Mouse (Mus musculus): ENCODE data around the gene Foxred1.
A peak's percentile ranks its signal among the peaks of the same experiment; 100 is the strongest.

The Foxred1 gene

DNA sequence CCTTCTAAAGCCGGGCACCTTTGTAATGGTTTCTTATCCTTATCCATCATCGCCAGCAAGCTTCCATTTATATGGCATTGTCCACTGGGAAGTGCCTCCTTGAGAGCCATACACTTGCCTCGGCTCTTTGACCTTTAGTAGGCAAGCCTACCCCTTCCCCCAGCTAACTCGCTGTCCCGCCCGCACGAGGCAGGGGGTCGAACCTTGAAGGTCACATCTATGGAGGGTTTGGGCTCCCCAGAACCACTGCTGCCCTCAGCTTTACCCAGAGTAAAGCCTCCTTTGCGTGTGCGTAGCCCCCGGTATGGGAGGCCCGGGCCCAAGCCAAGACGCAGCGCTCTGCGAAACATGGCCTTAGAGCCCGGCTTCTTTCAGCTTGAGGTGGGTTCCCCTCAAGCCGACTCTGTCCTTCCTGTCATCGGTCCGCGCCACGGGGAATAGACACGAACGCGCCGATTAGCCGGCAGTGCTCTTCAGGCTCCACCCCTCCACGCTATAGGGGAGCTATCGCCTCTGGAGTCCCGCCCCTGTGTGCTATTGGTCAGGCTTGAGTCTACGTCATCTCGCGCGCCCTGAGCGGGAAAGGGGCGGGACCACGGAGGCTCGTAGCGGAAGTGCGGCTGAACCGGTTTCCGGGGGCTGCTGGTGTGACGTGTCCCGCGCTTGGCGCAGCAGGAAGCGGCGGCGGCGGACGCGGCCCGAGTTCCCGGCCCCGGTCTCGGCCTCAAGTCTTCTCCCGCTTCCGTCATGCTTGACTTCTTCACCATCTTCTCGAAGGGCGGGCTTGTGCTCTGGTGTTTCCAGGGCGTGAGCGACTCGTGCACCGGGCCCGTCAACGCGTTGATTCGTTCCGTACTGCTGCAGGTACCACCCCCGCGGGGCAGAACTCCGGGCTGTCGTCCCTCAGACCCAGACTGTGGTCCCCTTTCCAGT, at the start of gene Foxred1:
Gene Foxred1, minus strand, starts transcription at position 514 of the 933 bp plus-strand sequence.
- peak; percentile 97 for DNase-seq (ENCODE audit: low read depth, low spot score)

DNA sequence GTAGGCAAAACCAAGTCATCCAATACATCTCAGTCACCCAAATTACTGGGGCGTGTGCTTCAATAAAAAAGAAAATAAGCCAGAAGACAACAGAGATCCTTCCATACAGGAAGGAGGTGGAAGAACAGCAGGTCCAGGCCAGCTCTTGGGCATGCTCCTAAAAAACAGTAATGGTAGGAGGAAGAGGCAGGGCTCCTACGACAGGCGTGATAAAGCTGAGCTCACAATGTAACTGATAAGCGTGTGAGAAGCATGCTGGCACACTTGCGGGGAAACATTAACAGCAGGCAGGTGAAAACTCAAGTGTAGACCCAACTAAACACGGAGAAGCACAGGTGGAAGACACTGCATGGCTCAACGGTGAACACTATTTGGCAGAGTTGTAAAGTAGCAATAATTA, 46.5 kb upstream of the Foxred1 start:
- DNase-seq (ENCODE audit: low read depth, low spot score) = no peak

DNA sequence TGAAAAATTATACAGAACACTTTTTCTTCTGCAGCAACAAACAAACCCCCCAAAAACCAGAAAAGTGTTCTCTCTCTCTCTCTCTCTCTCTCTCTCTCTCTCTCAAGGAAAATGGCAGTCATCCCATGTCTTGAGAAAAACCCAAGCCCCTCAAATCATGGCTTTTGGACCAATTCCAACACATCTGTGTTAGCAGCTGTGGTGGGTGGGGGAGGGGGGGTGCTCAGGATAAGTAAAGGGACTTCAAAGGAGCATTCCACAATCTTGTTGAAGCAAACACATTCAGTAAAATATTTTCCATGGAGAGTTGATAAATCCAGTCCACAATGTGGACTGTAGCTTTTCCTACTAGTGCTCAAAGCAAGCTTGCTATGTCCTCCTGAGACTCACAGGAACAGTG, 38.6 kb upstream of the Foxred1 start:
- DNase-seq (ENCODE audit: low read depth, low spot score) = no peak

DNA sequence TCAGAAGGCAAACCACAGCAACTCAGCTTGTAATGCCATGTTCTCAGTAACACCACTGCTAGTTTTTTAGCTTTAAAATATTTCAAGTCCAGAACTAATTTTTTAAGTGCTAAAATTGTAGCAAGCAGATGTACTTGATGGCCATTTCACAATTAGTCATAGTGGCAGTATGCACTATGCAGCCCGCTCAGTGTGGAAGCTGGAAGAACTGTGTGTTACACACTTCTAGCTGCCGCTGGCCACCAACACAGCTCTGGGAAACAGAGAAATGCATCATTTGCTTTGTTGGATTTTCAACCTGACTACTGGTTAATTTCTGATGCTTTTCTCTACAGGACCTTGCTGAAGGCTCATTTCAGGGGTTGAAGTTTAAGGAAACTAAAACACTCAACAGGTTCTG, 36.5 kb upstream of the Foxred1 start:
- DNase-seq (ENCODE audit: low read depth, low spot score) = no peak

DNA sequence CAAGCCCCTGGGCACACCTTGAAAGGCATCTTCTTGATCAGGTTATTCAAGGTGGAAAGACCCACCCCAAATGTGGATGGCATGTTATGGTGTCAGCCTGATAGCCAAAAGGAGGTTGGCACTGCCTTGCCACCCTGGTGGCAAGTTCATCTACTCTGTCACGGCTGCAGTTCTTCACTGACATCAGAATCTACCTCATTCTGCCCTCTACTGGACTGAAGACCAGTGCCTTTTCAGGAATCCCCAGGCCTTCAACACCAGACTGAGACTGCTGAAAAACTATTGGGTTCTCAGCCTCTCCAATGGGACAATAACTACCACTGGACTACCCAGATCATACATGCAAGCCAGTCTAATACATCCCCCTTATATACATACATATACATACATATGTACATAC, 28.9 kb upstream of the Foxred1 start:
- no peak for DNase-seq (ENCODE audit: low read depth, low spot score)

DNA sequence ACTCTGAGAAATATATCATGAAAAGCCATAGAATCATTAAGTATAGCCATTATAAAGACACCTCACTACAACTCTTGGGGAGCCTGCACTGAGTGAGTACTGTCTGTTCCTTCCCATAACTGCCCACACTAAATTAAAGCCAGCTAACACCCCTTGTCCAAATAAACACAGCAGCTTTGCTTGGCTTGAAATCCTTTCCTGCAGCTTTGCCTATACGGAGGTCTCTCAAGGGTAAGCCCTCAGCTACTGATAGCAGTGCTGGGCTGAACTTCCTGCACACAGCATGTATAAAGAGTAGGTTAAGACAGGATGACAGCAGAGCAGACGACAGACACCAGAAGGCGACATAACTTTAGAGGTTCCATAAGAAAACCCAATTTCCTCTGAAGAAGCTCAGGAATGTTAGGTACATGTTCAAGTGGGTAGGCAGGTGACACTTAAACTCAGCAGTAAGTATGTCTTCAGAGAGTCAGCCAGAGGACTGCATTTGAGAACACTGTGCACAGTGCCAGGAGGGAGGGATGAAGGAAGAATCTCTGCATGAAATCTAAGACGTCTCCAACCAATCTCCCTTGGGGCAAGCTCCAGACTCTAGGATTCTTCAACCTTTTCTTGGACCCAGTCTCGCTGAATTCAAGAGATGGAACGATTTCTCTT, 28.2 kb upstream of the Foxred1 start:
- no peak for DNase-seq (ENCODE audit: low read depth, low spot score)

DNA sequence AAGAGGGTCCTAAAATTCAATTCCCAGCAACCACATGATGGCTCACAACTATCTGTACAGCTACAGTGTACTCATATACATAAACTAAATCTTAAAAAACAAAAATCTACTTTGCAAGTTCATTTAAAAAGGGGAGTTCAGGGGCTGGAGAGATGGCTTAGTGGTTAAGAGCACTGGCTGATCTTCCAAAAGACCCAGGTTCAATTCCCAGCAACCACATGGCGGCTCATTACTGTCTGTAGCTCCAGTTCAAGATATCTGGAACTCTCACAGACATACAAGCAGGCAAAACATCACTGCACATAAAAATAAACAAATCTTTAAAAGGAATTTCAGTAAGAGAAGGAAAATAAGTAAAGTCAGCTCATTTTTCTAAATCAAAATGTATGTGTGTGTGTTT, 27.5 kb upstream of the Foxred1 start:
- DNase-seq (ENCODE audit: low read depth, low spot score) = no peak

DNA sequence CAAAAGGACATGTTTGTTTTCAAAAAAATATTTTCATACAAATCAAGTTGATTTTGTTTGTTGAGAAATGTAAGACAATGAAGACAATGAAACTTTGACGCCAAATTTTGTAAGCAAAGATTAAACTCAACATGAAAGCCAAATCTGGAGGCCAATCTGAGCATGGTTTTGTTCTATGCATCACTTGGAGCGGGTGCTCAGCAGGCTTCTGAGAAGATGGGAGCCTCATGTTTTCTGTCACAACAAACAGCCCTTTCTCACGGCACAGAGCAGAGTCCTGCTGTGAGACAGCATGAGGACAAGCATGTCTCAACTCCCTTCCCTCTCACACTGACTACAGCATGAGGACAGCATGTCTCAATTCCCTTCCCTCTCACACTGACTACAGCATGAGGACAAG, 25.1 kb upstream of the Foxred1 start:
- no peak for DNase-seq (ENCODE audit: low read depth, low spot score)

DNA sequence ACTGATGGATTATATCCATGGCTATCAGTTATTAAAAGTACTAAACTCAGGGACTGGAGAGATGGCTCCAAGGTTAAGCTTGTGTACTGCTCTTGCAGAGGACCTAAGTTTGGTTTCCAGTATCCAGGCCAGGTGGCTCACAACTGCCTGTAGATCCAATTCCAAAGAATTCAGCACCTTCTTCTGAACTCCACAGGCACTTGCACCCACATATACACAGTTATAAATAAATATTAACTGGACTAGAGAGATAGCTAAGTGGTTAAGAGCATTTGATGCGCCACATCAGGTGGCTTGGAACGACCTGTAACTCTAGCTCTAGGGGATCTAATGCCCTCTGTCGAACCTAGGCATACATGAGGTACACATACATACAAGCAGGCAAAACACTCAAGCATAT, 17.8 kb upstream of the Foxred1 start:
- DNase-seq (ENCODE audit: low read depth, low spot score) = no peak

DNA sequence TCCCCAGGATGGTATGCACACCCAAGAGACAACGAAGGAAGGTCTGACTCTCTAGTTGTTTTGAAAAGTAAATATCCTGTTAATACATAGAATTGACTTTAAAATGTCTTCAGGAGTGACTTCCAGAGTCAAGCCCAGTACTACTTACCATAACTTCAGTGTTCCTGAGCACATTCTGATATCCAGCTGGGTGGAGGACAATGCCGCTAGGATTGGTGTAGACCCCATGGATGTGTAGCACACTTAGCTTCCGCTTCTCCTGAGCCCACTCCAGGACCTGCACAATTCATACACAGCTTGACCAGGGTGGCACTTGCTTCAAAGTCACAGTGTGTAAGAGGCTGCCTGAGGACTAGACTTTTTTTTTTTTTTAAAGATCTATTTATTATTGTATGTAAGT, 12.6 kb upstream of the Foxred1 start:
- DNase-seq (ENCODE audit: low read depth, low spot score) = no peak

DNA sequence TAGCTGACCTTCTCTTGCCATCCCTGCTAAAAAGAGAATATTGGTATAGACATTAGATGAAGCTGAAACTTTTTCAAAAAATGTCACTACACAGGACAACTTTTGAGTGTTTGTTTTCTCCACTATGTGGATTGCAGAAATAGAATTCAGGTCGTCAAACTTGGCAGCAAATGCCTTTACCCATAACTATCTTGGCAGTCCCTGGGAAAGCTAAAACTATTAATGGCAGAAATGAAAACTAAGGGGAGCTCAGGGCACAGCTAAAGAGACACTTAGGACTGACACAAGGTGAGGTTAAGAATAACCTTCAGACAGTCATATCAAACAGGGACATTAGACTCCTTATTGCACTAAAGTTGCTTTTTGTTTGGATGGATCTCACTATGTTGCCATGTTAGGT, 7.1 kb upstream of the Foxred1 start:
- DNase-seq (ENCODE audit: low read depth, low spot score) = no peak

DNA sequence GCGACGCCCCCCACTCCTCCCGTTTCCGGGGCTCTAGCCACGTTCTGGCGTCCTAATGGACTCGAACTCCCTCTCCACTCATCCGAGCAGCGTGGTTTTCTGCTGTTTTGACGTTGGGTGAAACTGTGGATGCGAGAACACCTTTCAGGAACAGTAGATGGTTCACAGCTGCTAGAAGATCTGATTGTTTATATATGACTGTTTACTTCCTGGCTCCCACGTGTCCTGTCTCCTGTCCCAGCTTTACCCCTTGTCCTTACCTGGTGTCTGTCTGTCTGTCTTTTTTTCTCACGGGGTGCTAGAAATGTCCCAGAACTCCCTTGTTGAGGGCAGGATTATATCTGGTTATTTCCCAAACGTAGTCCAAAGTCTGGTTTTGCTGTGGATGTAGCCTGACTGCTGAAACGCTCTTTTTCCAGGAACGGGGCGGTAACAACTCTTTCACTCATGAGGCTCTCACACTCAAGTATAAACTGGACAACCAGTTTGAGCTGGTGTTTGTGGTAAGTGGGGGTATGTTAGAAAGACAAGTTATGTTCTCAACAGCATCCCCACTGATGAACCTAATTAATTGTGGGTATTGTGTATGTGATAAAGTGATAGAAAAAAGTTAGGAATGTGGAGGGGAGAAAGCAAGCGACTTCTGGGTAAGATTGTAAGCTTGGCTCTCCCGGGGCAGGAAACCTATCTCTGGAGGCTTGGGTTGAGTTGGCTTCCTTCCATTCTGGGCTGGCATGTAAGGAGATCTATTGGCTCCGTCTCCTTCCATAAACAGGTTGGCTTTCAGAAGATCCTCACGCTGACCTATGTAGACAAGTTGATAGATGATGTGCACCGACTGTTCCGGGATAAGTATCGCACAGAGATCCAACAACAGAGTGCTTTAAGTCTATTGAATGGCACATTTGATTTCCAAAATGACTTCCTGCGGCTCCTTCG, 987 bp upstream of the Foxred1 start:
- no peak for DNase-seq (ENCODE audit: low read depth, low spot score)

DNA sequence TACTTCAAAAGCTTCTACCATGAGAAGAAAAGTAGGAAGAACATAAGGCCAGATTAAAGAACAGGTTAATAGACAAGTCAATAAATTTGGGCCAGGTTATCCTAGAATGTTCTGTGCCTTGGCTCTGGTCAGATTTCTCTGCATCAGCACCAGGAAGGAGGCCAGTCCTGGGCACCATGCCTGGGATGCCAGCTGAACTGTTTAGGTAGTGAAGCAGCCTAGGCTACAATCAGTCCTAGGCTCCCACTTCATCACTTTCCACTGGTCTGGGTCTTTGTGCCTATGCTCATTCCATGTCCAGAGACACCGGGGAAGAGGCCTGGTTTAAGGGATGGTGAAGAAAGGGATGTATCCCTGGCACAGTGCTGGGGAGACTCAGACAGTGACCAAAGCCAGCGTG, 6.4 kb downstream of the Foxred1 start:
- DNase-seq (ENCODE audit: low read depth, low spot score) = no peak

DNA sequence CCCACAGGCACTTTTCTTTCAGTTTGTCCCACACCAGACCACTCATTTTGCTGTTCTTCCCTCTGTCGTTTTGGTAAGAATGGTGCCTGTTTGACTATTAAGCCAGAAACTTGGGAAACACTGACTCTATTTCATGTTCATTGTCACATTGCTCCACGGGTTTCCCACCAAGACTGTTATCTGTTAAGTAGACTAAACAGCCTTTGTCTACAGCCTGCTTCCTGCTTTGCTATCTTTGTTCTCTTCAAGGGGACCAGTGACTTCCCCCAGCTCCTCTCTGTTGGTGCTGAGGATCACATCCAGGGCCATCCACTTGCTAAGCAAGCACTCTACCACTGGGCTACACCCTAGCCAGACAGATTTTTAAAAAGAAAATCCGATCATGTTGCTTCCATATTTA, 7.3 kb downstream of the Foxred1 start:
- no peak for DNase-seq (ENCODE audit: low read depth, low spot score)

DNA sequence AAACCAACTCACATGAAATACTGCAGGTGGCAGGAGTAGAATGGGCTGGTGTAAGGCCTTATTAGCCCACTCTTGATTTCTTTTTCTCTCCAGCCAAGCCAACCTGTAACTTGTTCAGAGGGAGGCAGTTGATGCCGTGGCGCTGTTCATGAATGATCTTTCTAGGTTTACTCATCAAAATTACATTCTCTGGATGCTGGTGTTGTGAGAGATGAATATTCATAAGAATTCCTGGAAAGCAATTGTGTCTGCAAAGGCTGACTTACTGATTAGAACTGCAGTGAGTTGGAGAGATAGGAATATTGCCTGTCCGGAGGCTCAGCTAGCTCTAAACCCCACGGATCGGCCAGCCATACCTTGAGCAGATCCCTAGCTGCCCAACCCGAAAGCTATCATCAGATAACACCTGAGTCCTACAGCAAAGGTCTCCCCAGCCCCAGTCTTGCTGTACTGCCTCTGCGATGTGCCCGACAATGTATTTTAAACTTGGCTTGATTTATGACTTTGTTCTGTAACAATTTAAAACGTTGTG, 10.3 kb downstream of the Foxred1 start:
- no peak for DNase-seq (ENCODE audit: low read depth, low spot score)

DNA sequence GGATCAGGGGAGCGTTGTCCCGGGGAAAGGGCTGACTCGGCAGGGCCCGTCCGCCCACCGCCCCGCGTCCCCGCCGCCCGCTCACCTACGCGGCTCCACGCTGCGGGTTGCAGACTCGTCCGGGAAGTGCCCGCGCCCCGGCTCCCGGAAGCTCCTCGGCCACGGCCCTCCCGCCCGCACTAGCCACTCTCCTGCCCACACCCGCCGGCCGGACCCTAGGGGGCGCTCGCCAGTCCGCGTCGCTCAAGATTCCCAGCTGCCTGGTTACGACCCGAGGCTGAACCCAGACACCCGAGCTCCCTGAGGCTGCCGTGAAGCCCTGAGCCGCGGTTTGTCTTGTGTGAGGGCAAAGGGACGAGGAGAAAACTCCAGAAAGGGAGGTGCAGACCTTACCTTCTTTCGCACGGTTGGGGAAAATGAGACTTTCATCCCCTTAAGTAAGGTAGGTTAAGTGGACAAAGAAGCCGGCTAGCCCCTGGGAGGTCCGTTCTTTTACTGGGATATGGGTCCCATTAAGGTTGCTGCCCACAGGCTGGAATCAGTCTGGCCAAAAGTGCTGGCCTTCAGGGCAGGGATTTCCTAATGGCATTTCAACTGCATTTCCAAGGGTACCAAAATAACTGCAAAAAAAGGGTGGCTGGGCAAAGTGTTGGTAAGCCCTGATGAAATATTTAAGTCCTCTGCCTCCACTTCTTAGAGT, 10.9 kb downstream of the Foxred1 start, which contains the start of the genes Srpr and Tirap:
Gene Srpr, plus strand, starts transcription at position 404 of the 700 bp plus-strand sequence.
Gene Tirap, minus strand, starts transcription at position 520 of the 700 bp plus-strand sequence.
- DNase-seq (ENCODE audit: low read depth, low spot score) = peak; percentile 78

DNA sequence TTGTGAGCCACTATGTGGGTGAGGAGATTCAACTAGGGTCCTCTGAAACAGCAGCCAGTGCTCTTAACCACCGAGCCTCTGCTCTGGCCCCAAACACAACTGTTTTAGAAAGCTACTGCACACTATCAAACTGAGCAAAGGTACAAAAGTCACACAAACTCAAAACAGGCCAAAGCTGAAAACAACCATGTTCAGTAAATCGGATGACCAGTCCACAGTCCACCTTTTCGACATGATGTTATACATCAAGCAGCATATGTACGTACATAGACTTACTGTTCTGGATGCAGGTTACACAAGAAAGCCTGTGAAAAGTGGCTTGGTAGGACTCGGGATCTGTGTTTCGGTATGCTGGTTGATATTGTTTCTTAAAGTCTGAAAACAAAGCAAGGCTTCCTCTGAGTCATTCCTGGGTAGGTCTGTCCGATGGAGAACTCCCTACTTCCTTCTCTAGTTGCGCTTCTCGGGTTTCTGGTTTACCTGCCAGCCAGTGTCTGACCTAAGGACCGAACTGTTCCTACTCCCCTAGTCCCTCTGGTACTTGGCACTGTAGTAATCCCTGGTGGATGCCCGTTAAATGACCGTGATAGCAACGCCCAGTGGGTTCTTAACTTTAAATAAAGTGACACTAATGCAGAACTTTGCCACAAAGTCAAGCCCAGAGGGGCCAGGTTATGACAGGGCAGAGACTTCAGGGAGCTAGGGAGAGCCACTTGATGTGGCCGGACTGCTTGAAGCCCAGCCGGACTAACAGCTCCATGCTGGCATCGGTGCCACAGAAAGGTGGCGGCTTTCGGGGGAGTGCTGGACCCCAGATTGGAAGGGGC, 11.7 kb downstream of the Foxred1 start:
- DNase-seq (ENCODE audit: low read depth, low spot score) = no peak

DNA sequence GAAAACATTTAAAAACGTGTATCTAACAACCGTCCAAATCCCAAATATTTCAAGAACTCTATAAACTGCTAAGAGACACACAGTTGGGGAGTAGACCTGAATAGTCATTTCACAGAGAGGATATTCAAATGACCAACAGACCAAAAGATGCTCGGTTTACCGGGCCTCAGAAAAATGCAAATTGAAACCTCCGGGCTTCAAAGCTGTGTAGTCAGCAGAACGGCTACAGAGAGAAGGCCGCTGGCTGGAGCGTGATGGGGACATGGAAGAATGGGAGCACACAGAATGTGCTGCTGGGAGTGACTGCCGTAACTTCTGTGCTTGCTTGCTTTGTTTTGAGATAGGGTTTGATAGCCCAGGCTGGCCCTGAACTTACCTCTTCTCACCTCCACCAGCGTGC, 12.5 kb downstream of the Foxred1 start:
- no peak for DNase-seq (ENCODE audit: low read depth, low spot score)

DNA sequence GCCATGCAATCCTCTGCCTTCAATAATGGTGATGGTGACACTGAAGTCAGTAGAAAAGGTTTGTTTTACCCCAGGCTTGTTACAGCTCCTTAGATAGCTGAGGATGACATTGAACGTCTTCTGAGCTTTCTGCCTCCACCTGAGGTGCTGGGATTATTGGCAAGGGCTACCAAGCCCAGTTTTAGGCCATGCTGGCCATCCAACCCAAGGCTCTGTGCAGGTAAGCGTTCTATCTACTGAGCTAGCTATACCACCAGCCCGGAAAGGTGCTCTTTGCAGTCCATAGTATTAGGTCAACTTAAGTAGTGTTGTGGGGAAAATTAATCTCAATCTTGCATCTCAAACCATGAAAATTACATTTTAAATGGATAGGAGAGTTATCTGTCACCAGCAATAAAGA, 13.2 kb downstream of the Foxred1 start:
- no peak for DNase-seq (ENCODE audit: low read depth, low spot score)

DNA sequence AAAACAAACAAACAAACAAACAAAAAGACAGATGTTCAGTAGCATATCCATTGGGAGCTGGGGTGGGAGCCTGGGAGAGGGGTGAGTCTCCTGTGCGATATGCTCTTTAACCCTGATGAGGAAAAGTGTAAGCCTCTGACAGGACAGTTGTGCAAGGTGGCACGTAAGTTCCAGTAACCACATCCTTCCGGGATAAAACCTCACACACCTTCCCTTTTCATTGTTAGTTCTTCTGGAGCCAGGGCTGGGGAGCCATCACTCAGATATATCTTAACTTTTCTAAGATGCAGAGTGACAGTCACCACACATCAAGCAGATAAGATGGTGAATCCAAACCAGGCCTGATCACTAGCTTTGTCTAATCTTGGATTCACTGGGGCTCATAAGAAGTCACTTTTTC, 16.8 kb downstream of the Foxred1 start:
- no peak for DNase-seq (ENCODE audit: low read depth, low spot score)

Data from embryo, embryonic 11.5 days (tissue).